Mouse (Mus musculus): ENCODE data around the gene Ivd.

Ivd gene

DNA sequence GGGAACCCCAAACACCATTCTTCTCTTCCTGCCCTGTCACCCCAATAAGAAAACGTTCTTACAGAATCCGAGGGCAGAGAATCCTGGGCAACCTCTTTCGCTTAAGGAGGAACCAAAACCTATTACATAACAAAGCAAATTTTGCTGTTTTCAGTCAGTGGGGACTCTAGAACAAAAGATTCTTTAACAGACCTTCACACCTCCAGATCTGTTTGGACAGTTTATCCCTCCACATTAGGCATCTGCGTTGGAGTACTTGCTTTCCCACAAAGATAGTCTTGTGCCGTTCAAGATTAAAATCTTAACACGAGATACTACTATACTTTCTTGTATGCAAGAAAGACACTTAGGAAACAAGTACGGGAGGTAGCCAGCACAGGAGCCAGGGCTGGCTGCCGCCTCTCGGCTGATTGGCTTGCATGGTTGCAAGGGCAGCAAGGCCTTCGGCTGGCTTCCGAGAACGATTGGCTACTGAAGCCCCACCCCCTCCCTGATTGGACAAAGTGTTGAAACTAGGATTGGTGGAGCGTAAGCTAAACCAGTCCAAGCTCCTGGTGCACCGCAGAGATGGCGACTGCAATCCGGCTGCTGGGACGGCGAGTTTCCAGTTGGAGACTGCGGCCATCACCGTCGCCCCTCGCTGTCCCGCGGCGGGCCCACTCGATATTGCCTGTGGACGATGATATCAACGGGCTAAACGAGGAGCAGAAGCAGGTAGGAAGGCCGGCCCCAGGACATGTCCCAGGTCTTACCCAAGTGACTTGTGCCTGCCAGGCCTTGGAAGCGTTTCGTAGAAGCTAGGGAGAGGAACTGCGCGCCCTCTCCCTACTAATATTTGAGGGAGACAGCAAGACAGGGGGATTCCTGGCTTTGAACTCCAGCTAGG lies at the start of gene Ivd:
TSS of gene Ivd (plus strand) at position 501 of the 886 bp plus-strand sequence.
- peak; percentile 95 for DNase-seq

DNA sequence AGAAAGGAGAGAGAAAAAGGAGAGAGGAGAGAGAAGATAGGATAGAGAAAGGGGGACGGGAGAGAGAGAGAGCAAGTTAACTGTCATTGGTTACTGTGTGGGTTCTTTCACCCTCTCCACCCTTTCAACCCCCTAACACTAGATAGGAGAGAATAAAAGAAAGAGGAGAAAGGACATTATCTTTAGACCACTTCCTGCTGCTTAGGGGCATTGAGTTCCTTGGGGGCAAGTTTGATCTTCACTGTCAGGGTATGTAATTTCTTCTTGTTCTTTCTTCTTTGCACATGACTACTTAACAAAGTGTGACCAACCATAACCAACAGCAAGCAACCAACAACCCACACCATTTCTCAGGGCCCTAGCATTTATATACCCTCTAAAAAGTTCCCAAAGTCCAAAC lies 49.0 kb upstream of the Ivd start:
- no peak for DNase-seq

DNA sequence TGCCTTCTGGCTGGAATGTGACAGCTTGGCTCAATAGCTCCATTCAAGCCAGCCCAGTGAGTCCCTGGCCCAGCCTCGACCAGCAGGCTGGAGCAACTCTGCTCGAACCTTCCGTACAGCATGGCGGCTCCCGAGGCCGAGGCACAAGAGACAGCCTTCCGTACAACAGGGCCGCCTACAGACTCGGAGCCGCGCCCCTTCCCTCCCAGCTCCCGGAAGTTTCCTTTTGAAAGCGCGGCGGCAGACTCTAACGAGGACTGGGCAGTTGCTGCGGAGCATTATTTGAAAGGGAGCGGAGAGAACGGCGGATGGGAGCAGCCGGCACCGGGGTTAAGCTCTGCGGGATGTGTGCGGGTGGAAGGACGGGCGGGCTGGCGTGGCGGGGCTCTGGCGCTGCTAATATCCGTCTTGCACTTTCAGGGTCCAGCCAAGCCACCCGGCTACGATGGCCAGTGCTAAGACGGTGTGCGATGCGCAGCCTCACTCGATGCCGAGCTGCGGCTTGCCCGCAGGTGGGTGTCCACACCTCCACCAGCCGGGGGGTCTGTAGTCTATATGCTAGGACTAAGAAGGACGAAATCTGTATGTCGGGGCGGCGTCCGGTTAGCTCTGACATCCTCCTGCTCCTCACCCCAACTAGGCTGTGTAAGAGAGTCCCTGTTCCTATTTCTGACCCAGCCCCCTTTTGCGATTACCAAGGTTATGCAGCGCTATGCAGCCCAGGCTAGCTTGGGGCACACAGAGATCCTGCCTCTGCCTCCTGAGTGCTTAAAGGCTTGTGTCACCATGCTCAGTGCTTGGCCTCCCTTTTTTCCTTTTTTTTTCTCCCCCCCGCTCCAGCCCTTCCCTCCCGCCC lies 47.5 kb upstream of the Ivd start, which contains the start of gene Knstrn:
TSS of gene Knstrn (plus strand) at position 23 of the 856 bp plus-strand sequence.
- DNase-seq = peak; percentile 89

DNA sequence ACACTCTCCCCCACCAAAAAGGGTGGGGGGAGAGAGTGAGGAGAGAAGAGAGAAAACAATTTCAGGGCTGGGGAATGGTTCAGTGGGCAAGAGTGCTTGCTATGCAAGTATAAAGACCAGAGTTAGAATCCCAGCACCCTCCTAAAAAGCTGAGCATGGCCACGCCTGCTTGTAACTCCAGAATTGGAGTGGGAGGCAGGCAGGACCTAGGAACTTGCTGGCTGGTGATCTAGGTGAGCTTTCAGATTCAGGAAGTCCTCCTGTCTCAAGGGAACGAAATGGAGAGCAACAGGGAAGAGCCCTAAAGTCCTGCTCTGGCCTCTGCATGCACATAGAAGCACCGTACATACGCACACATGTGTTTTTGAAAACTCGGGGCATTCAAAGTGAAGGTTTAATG lies 39.0 kb upstream of the Ivd start:
- DNase-seq = no peak

DNA sequence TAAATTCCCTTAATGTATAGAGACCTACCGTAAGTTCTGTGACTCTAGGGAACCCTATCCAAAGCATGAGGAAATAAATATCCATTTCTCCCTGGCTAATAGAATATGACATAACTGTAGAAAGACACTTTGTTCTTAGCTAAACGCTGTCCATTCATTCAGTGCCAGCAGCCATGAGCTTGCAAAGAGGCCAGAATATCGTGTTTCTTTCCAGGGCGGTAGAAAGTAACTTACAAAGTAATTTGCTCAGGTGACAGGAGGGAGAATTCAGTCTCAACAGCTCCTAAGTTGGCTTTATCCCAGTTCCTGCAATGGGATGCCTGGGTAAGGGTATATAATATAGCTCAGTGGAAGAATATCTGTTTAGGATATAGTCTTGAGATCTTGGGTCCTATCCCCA lies 37.4 kb upstream of the Ivd start:
- DNase-seq = no peak

DNA sequence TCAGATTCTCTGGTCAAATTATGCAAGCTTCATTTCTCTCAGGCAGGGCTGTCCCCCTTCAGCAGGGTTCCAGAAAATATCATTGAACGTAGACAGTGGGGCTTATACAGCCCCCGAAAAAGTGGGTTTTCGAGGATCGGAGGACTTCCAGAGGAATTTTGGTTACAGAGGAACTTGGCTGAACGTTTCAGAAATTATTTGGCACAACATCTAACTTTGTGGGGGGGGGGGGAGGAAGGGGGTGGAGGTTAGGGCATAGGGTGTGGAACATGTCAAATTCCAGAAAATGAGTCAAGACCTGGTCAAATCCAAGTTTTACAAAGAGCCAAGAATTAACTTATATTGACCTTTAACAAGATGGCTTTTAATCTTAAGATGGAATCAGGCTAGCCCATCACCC lies 32.7 kb upstream of the Ivd start:
- no peak for DNase-seq

DNA sequence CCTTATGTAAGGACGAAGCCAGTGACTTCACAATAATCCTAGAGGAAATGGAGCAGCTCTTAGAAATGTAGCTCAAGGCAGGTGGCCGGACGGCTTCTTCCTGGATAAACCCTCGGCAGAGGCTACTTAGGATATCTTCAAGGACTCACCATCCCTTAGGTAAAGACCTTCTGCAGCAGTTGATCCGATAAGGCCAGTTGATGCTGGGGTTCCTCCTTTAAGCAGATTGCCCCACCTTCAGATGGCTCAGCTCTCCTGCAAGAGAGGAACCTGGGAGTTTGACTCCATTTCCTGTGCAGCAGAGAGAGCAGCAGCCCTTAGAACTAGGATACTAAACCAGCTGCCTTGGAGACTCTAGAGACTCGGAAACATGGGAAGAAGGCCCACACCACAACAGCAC lies 27.7 kb upstream of the Ivd start:
- no peak for DNase-seq

DNA sequence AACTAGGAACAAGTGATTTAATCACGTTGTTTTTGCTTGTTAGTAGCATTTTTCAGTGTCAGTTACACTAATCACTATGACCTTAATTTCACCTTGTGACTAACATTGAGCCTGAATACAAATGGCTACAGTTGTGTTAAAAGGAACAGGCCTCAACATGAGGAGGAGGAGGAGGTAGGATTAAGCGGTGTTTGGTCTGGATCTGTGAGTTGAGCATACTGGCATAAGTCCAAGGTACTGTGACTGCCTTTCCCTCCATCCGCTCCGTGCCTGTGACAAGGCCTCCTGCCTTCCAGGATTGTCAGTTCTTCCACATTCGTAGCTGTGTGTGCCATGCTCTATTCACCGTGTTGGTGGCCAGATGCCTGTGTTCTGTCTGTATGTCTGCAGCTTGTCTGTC lies 26.6 kb upstream of the Ivd start:
- no peak for DNase-seq

DNA sequence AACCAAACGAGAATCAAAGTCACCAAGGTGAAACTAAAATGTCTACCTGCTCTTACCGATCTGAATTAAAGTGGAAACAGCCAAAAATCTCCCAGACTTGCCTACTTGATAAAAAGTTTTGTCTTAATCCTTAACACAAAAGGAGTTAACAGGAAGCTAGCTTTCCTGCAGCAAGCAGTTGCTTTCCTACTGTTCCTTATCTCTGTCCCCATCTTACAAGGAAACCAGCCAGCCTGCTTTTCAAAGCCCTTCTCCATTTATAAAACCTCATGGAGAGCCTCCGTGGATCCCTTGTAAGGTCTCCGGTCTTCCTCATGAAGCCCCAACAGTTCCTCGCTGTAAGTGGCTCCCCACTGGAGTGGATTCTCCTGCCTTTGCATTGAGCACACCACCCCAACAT lies 23.4 kb upstream of the Ivd start:
- no peak for DNase-seq

DNA sequence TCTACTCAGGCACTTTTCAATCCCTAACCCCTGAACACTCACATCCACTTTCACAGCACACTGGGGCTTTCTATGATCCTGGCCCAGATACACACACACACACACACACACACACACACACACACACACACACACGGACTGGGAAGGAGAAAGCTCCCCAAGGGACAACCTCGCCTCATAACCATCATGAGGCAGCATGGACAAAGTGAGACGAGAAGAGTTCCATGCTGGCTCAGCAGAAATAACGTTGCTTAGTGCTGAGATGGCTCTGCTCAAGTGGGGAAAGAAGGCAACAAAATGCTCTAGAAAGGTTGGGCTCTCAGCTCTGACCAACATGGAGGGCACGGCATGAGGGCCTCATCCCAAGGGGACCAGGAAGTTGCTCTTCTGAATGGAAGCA lies 20.6 kb upstream of the Ivd start:
- DNase-seq = no peak

DNA sequence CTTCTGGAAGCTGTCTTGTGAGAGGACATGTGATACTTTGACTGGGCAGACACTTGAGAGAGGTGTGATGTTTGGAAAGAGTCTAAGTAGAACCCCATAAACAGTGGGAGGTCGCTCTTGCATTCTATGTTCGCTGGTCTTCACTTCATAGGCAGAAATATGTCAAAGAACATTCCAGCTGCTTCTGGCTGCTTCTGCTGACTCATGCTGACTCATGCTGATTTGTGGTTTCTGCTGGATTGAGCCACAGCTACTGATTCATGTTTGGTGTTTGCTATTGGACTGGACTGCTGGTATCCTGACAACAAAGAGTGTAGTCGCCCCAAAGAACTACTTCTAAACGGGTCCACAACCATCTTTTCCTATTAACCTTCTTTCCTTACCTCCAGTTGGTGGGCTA lies 20.0 kb upstream of the Ivd start:
- no peak for DNase-seq

DNA sequence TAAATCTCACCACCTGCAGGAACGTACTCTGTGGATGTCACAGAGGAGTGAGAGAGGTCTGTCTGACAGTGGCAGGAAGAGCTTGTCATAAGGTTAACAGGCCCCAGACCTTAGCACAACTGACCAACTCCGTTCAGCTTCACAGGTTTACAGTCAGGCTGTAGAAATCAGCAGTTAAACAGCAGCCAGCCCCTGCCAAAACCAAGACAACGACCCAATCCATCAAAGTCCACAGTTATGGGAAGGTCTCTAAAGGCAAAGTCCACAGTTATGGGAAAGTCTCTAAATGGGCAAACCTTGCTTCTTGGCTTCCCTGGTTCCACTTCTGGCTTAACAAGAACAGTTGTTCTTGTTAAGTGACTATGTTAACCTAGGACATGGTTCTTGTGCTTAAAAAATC lies 17.3 kb upstream of the Ivd start:
- DNase-seq = no peak

DNA sequence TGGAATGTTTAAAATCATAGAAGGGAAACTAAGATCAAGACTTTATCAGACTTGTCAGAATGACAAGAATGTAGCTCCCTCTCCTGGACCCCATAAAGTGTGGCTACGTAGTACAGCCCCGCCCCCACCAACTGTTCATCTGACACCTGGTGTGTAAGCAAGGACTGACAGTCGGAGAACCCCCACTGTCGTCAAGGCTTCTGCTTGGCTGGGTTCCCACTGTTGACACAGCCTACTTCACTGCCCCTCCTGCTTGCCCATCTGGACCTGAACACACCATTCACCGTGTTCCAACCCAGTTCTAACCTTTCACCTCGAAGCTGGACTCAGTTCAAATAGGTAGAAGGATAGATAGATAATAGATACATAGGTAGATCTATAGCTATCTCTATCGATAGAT lies 15.5 kb upstream of the Ivd start:
- no peak for DNase-seq

DNA sequence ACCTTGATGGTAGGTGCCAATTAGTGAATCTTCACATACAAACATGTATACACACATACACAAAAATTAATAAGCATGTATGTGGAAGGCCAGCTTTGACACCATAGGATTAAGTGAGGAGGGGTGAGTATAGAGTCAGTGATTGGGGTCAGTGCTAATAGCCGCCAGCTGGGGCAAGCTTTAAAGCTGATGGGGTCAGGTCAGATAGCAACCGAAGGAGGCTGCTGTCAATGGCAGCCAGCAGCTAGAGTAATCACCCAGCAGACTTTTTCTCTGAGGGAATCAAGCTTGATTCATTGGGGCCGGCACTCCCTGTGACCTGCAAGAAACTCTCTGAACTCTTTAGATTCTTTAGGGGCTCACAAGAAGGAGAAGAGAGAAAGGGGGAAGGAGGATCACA lies 10.0 kb upstream of the Ivd start:
- no peak for DNase-seq

DNA sequence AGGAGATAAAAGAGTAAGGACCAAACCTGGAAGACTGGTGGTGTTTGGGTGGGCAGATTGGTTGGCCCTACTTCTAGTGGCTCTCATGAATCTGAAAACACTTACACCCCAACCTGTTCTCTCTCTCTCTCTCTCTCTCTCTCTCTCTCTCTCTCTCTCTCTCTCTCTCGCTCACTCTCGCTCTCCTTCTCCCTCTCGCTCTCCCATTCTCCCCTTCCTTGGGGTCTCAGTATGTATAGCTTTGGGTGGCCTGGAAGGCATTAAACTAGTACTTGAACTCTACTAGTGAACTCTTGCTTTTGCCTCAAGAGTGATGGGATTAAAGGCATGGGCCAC lies 554 bp downstream of the Ivd start:
- DNase-seq = no peak

DNA sequence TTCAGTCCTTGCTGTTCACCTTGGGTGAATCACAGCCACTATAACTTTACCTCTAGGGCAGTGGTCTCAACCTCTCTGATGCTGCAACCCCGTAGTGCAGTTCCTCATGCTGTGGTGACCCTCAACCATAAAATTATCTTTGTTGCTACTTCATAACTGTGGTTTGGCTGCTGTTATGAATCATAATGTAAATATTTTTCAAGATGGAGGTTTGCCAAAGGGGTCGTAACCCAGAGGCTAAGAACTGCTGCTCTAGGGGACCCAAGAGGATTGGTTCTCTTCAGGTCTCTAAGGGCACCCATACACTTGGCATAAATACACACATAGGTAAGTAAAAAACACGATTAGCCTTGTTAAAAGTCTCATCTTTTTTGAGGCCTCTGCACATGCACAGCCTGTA lies 8.8 kb downstream of the Ivd start:
- DNase-seq = no peak

DNA sequence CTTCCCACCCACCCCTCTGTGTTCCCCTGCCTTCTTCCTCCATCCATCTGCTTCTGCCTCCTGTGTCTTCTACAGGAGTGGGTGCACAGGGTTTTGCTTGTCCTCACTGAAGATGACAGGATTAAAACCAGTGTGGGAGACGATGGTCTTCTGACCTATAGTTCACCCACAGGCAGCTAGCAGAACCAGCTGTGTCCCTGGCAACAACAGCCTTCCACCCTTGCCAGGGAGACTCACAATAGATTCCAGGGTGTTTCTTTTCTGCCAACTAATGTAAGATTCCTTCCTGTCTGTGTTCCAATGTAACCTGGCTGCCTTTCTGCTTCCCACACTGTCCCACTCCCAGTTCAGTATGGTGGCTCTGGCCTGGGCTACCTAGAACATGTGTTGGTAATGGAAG lies 9.3 kb downstream of the Ivd start:
- DNase-seq = no peak

DNA sequence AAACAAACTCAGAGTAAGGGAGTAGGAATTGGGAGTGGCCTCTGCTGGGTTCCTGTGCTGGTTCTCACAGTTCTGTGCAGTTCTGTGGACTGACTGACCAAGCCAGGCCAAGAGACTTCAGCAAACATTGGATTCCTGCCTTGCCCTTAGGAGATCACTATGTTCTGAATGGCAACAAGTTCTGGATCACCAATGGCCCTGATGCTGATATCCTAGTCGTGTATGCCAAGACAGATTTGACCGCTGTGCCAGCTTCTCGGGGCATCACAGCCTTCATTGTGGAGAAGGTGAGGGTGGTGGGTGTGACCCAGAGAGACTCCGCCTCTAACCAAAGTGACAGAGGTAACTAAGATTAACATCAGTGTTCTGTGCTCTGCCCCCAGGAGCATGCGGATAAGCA lies 11.3 kb downstream of the Ivd start:
- DNase-seq = no peak

DNA sequence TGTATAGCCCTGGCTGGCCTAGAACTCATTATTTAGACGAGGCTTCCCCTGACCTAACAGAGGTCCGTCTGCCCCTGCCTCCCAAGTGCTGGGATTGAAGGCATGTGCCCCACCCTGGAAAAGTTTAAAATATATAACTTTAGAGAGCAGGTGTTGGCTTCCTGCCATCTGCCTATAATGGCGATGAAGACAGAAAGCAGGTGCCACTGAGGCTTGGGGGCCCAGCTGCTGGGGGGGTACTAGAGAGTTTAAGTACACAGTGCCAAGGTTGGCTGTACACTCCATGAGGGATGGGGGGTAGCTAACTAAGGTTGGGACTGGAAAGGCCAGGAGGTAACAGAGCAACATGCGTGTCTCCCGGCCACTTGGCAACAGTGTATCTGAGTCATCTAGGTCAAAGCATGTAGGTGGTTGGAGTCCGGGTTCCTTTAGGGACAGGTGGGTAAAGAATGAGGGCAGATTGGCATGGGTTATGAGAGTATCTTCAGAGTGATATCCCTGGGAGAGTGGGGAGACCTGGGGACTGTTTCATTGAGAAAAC lies 12.2 kb downstream of the Ivd start:
- peak; percentile 56 for DNase-seq

DNA sequence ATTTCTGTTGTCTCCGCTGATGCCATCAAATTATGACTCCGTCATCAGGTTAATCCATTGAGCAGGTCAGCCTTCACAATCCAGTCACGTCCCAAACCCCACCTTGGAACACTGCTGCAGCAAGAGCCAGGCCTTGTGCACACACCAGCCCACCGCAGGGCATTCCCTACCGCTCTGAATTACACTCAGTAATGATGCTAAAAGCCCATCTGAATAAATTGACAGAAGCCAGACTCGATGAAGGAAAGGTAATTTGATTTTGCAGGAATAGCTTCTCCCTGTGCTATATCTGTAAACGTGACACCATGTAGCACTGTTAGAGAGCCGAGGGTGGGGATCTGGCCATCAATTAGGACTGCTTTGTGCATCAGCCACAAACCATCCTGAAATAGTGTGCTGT lies 13.6 kb downstream of the Ivd start:
- DNase-seq = no peak

DNA sequence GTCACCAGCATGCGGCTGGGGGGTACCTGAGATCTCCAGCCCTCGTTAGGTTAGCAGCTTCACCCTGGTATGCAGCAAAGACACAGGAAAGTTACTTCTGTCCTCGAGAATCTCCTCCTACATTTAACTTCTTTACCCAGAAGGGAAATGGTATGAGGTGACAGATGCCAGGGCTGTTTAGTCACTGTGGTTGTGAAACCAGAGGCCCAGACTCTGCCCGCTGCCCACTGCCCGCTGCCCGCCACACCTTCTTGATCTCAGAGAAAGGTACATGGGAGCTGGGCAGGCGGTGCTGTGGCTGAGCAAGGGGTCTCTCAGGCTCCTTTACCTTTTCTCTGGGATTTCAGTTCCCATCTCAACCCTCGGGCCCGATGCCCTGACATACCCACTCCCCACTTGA lies 14.7 kb downstream of the Ivd start:
- no peak for DNase-seq

DNA sequence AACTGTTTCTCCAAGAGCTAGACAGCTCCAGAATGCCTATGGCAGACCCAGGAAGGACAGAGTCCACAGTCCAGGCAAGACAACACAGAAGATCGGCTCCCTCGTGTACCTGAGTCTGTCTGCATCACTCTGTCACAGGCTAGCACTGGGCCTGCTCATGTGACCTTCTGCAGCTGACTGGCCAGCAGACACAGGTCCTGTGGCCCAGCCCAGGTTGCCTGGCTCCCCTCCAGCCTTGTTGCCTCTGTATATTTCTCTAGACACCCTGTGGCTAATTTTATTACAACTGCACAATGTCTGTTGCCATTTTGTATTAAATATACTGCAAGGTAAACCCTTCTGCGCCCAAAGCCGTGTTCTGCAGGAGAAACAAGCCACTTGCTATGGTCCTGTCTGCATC lies 19.3 kb downstream of the Ivd start:
- no peak for DNase-seq

DNA sequence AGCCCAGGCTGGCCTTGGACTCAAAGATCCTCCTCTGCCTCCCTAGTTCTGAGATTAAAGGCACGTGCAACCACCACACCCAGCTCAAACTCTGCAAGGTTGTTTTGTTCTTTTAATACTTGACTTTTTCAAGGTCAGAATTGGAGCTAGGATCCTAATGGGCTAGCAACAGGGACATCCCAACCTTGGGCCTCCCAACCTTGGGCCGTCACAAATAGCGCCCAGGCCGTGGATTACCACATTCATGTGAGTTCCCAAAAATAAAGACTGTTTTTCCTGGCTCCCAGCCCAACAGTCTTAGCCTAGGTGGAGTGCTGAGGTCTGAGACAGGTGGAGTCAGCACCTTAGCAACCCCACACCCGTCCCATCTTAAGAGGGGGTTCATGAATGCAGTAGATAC lies 20.2 kb downstream of the Ivd start:
- no peak for DNase-seq

Data from cerebellum, adult 9-11 months (tissue).